Mouse (Mus musculus) ES-Bruce4 (cell line): ENCODE measurements at regions not wholly inside any gene's neighbourhood (a gene's known extent, or its start where the extent isn't known, plus 50 kb on each side); places are given as distances from the start of the nearest gene placed in this dataset.

Experiments
- H3K27ac ChIP-seq: 2 replicates; pipeline ENCODE4 v1.5.1; 2012; ENCODE audit warnings: low read length, inconsistent platforms; ENCODE audit not compliant: insufficient read depth
- H3K27me3 ChIP-seq: 2 replicates; pipeline ENCODE4 v1.6.1; 2012; ENCODE audit warnings: mild to moderate bottlenecking, low read length, inconsistent platforms; ENCODE audit not compliant: control insufficient read depth, poor library complexity, insufficient read depth, severe bottlenecking
- H3K36me3 ChIP-seq: 2 replicates; pipeline ENCODE4 v1.6.1; 2012; ENCODE audit warnings: inconsistent platforms, mild to moderate bottlenecking, low read length, moderate library complexity; ENCODE audit not compliant: control insufficient read depth, poor library complexity, insufficient read depth, severe bottlenecking
- H3K4me1 ChIP-seq: one replicate; pipeline ENCODE4 v1.8.1; 2011; ENCODE audit warnings: low read length; ENCODE audit not compliant: control insufficient read depth, insufficient read depth
- H3K4me3 ChIP-seq: 2 replicates; pipeline ENCODE4 v1.5.1; 2011; ENCODE audit warnings: low read depth, mild to moderate bottlenecking, low read length
- H3K9ac ChIP-seq: 2 replicates; pipeline ENCODE4 v1.6.1; 2012; ENCODE audit warnings: low read depth, mild to moderate bottlenecking, inconsistent platforms; ENCODE audit not compliant: poor library complexity, severe bottlenecking
- H3K9me3 ChIP-seq: replicated peaks from 2 replicates; pipeline ENCODE4 v1.6.1; 2012; ENCODE audit warnings: mild to moderate bottlenecking, low read length, inconsistent platforms; ENCODE audit not compliant: control insufficient read depth, poor library complexity, insufficient read depth, severe bottlenecking
- CTCF ChIP-seq: IDR thresholded peaks from one replicate; pipeline ENCODE4 v1.8.1; 2011; ENCODE audit warnings: low read depth, low read length
- EP300 ChIP-seq: IDR thresholded peaks from 2 replicates; pipeline ENCODE4 v1.6.1; 2011; ENCODE audit warnings: low read depth, low read length; ENCODE audit not compliant: insufficient read depth
- POLR2A ChIP-seq: IDR thresholded peaks from one replicate; pipeline ENCODE4 v1.8.1; 2011; ENCODE audit warnings: low read length; ENCODE audit not compliant: insufficient read depth

DNA sequence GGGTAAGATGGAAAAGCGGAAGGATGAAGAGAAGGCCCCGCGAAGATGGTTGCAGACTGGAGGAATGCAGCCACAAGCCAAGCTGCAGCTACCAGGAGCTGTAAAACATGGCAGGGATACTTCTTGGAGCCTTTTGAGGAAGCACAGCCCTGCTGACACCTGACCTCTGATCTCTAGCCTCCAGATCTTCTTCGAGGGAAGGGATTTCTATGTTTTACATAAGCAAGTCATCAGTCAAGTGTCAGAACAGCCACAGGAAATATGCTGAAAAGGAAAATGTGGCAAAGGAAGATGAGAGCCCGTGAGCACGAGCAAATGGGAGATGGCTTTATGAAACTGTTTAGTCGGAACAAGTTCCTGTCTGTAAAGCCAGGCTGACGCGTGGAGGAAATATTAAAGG, 219.1 kb downstream of the Tshz3 start:
- no peak overlapping the region for H3K27ac ChIP-seq
- no peaks in the 10 kb centered on the region for H3K4me1 ChIP-seq
- no peak overlapping the region for H3K9ac ChIP-seq
- H3K9me3 ChIP-seq: no peaks in the 10 kb centered on the region
- TF ChIP-seq POLR2A (no peak), CTCF (no peak), EP300 (no peak)
- H3K27me3 ChIP-seq: no peaks in the 10 kb centered on the region
- no peak overlapping the region for H3K4me3 ChIP-seq
- no peaks in the 10 kb centered on the region for H3K36me3 ChIP-seq

DNA sequence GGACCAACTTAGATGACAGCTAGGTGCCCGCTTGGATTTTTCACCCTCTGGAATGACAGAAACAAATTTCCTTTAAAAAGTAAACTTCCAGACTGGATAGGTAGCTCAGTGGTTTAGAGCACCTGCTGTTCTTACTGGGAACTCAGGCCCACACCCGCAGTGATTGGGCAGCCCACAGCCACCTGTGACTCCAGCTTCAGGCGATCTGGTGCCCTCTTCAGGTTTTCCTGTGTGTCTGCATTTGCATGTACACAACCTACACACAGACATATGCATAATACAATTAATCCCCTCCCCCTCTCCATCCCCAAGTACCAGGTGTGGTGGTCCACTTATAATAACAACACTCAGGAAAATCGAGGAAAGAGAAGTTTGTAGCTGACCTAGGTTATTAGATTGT, 221.5 kb downstream of the Tshz3 start:
- H3K4me1 ChIP-seq: no peaks in the 10 kb centered on the region
- no peak overlapping the region for H3K4me3 ChIP-seq
- no peak overlapping the region for H3K27ac ChIP-seq
- H3K36me3 ChIP-seq: no peaks in the 10 kb centered on the region
- H3K9ac ChIP-seq: no peak overlapping the region
- no peaks in the 10 kb centered on the region for H3K9me3 ChIP-seq
- H3K27me3 ChIP-seq: no peaks in the 10 kb centered on the region
- TF ChIP-seq CTCF (peak; percentile 8), EP300 (no peak)

DNA sequence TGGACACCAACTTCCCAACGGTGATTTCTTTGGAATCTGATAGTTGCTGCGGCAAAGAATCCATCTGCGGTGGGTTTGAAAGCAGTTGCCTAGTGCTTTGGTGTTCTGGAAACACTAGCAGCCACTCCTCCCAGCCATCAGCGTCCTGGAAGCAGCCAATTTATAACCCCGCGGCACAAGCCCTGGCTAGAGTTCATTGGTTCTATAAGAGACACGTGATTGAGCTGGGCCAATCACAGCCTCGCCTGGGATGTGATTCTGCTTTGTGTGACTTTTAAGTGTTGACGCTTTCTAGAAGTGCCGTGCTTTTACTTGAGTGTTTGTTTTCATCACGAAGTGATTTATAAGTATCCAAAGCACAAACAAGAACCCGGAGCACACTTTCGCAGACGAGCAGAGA, 223.1 kb downstream of the Tshz3 start:
- TF ChIP-seq EP300 (no peak), CTCF (no peak), POLR2A (no peak)
- Histone ChIP-seq H3K36me3 (no peaks in the 10 kb centered on the region), H3K27me3 (no peaks in the 10 kb centered on the region), H3K4me3 (no peak overlapping the region), H3K9me3 (no peaks in the 10 kb centered on the region), H3K9ac (no peak overlapping the region), H3K27ac (no peak overlapping the region), H3K4me1 (no peaks in the 10 kb centered on the region)

- H3K9me3 ChIP-seq: no peaks in the 10 kb centered on the region
- H3K4me3 ChIP-seq: no peak overlapping the region
- TF ChIP-seq POLR2A (no peak), EP300 (no peak), CTCF (no peak)
- H3K27ac ChIP-seq: no peak overlapping the region
- H3K9ac ChIP-seq: no peak overlapping the region
- no peaks in the 10 kb centered on the region for H3K4me1 ChIP-seq
- no peaks in the 10 kb centered on the region for H3K36me3 ChIP-seq
- H3K27me3 ChIP-seq: no peaks in the 10 kb centered on the region
These were observed 235.6 kb downstream of the Tshz3 start for GRCm38 (mm10) chr7:36933490-36933889.

- Histone ChIP-seq H3K9ac (no peak overlapping the region), H3K36me3 (no peaks in the 10 kb centered on the region), H3K27me3 (no peaks in the 10 kb centered on the region), H3K4me1 (no peaks in the 10 kb centered on the region), H3K4me3 (no peak overlapping the region), H3K27ac (no peak overlapping the region), H3K9me3 (no peaks in the 10 kb centered on the region)
- TF ChIP-seq CTCF (no peak), EP300 (no peak), POLR2A (no peak)
These were observed 237.1 kb downstream of the Tshz3 start for GRCm38 (mm10) chr7:36934792-36935555.

GRCm38 (mm10) chr7:36940611-36941010, 242.7 kb downstream of the Tshz3 start:
- Histone ChIP-seq H3K4me1 (no peaks in the 10 kb centered on the region), H3K27ac (no peak overlapping the region), H3K9me3 (no peaks in the 10 kb centered on the region), H3K9ac (no peak overlapping the region), H3K27me3 (no peaks in the 10 kb centered on the region), H3K36me3 (no peaks in the 10 kb centered on the region), H3K4me3 (no peak overlapping the region)
- TF ChIP-seq POLR2A (no peak), CTCF (no peak), EP300 (no peak)
